Mouse (Mus musculus) small intestine, adult 2 months (tissue): ENCODE data around the gene Kdelr1. TPM values are rescaled to one million over a fixed set of nuclear protein-coding genes. Genes with fewer than 3 reads are reported as not detected.

ENCODE experiments used
- H3K27ac ChIP-seq: fragments of 200-500 bp; 2 replicates; pipeline ENCODE4 v1.5.1; 2012; ENCODE audit warnings: low read depth, low read length, control low read depth, inconsistent platforms; ENCODE audit not compliant: insufficient read depth
- H3K27me3 ChIP-seq: fragments of 200-500 bp; 2 replicates; pipeline ENCODE4 v1.6.1; 2012; ENCODE audit warnings: mild to moderate bottlenecking, moderate library complexity, low read length, inconsistent platforms; ENCODE audit not compliant: control insufficient read depth, insufficient read depth
- H3K36me3 ChIP-seq: fragments of 200-500 bp; 2 replicates; pipeline ENCODE4 v1.6.1; 2012; ENCODE audit warnings: mild to moderate bottlenecking, low read length, control low read depth, inconsistent platforms; ENCODE audit not compliant: control insufficient read depth, insufficient read depth
- H3K4me1 ChIP-seq: fragments of 200-500 bp; 2 replicates; pipeline ENCODE4 v1.6.1; 2012; ENCODE audit warnings: low read length, inconsistent platforms, mixed read lengths; ENCODE audit not compliant: control insufficient read depth, insufficient read depth, insufficient read length
- H3K4me3 ChIP-seq: fragments of 200-500 bp; 2 replicates; pipeline ENCODE4 v1.5.1; 2012; ENCODE audit warnings: low read depth, mild to moderate bottlenecking, control low read depth, inconsistent platforms, low read length, moderate library complexity
- CTCF ChIP-seq: fragments of 200-500 bp; IDR thresholded peaks from 2 replicates; pipeline ENCODE4 v1.5.1; 2012; ENCODE audit warnings: low read depth, mild to moderate bottlenecking, control low read depth, inconsistent platforms, low read length, moderate library complexity, mixed read lengths; ENCODE audit not compliant: insufficient replicate concordance, insufficient read length; ENCODE audit errors: extremely low read depth
- POLR2A ChIP-seq: fragments of 200-500 bp; IDR thresholded peaks from 2 replicates; pipeline ENCODE4 v1.6.1; 2012; ENCODE audit warnings: low read depth, mild to moderate bottlenecking, control low read depth, inconsistent platforms, low read length, moderate library complexity
- WGBS: fragments of 180-500 bp; shearing (Covaris S2); methylation state at CpG from one replicate; pipeline ENCODE4 v1.1.7; 2018; 5-methylcytosine and 5-hydroxymethylcytosine counted together
- polyA plus RNA-seq: library from polyadenylated mRNA; depleted of rRNA; stranded (reverse); fragments of >200 nt; gene quantifications from 2 replicates; pipeline ENCODE4 v1.2.3, GENCODE M21; 2012

Gene Kdelr1
- polyA plus RNA-seq, 1 experiment: 333 TPM

DNA sequence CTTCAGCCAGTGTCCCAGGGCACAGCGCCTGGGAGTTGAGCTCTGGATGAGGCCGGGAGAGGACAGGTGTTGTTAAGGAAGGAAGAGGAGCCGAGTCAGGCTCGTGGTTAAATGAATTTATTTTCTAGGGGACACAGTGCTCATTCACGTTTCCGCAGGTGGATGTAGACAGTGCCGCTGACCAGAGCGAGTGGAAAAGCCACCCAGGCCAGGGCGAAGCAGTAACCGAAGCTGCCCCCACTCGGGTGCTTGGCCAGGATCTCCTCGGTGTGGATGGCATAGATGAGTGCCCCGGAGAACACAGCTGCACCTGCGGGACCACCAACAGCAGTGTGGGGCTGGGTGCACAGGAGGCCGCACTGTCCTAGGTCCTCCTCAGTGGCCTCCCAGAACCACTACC, 45.4 kb downstream of the Kdelr1 start:
- Histone ChIP-seq H3K4me1 (peaks cover 35% of the 10 kb centered on the region), H3K27me3 (no peaks in the 10 kb centered on the region), H3K27ac (peak overlapping the region; percentile 73), H3K36me3 (peaks cover 2% of the 10 kb centered on the region), H3K4me3 (peak overlapping the region; percentile 22; the same call in 1 of the 2 replicates)
- 65% methylated on average over 15 of the region's 15 CpGs for WGBS
- no peak for TF ChIP-seq CTCF
- TF ChIP-seq POLR2A: no peak

DNA sequence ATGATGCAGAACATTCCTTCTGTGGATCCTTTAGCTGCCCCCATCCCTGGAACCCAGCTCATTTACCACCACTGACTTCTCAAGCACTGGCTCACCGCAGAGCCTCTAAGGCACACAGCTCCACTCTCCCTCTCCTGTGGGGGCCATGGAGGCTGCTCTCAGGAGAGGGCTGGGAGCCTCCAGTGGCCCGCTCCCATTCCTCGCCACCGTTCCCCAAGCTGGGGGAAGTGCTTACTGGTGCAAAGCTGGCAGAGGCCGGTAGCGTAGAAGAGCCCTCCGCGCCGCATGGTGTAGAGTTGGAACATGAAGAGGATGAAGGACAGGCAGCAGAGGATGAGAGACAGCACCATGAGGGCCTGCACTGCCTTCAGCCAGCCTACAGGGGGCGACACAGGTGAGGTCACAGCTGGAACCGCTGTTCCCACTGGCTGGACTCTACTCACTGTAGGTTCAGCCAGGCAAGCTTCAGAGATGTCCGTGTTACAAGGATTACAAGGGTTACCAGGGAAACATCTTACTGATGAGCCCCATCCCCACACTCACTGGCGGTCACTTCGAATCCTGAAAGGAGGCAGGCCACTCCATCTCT, 46.6 kb downstream of the Kdelr1 start:
- TF ChIP-seq POLR2A (no peak), CTCF (peak; percentile 53; the same call in 1 of the 2 replicates)
- Histone ChIP-seq H3K36me3 (no peaks in the 10 kb centered on the region), H3K4me1 (peaks cover 38% of the 10 kb centered on the region), H3K27me3 (no peaks in the 10 kb centered on the region), H3K27ac (no peak overlapping the region), H3K4me3 (no peak overlapping the region)
- WGBS: 84% methylated on average over 14 of the region's 14 CpGs

DNA sequence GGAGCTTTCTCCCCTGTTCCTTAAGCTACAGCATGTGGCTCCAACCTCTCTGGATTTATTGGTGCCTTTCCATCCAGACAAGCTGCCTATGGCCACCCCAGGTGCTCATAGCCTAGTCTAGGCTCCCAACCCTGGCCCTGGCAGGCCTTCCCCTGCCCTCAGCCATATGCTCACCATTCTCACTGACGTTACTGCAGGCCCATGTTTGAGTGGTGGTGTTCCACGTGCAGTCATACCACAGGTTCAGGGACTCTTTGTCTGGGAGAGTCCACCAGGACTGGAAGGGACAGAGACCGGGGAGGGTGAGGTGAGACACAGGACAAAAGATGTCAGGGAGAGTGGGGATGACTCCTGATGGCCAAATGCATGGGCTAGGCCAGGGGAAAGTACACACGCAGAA, 47.2 kb downstream of the Kdelr1 start:
- no peaks in the 10 kb centered on the region for H3K27me3 ChIP-seq
- TF ChIP-seq POLR2A (no peak), CTCF (no peak)
- peak overlapping the region; percentile 59 for H3K4me3 ChIP-seq
- H3K4me1 ChIP-seq: peaks cover 43% of the 10 kb centered on the region
- peak overlapping the region; percentile 2; the same call in 1 of the 2 replicates for H3K27ac ChIP-seq
- no peaks in the 10 kb centered on the region for H3K36me3 ChIP-seq
- 76% methylated on average over 4 of the region's 4 CpGs for WGBS

DNA sequence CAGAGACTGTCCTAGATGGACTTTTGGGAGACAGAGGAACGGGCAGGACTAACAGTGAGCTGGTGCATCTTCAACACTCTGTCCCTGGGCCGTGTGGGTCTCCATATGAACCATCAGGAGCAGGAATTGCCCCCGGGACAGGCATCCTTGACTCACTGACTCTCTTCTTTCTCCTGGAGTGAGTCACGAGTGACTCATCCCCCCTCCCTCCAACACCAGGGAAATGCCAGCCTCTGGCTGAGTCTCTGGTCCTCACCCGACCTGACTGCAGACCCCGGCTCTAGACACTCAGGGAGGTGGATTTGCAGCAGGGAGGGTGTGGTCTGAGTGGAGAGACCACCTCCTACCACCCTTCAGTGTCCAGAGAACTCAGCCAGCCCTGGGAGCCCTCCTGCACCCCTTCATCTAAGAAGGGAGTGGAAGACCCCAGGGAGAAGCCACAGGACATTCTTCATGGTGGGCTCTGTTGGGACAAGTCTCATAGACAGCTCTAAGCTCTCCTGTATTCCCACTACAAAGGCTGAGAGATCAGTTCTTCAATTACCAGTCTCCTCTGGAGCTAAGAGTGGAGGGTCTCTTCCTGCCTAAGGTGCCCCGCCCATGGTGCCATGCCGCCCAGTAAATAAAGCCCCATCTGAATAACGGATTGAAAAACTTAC, 48.1 kb downstream of the Kdelr1 start:
- no peaks in the 10 kb centered on the region for H3K27me3 ChIP-seq
- H3K4me3 ChIP-seq: peak overlapping the region; percentile 59
- H3K27ac ChIP-seq: peak overlapping the region; percentile 57
- TF ChIP-seq CTCF: no peak
- no peak for TF ChIP-seq POLR2A
- H3K36me3 ChIP-seq: no peaks in the 10 kb centered on the region
- WGBS: 42% methylated on average over 9 of the region's 9 CpGs
- peaks cover 43% of the 10 kb centered on the region for H3K4me1 ChIP-seq

DNA sequence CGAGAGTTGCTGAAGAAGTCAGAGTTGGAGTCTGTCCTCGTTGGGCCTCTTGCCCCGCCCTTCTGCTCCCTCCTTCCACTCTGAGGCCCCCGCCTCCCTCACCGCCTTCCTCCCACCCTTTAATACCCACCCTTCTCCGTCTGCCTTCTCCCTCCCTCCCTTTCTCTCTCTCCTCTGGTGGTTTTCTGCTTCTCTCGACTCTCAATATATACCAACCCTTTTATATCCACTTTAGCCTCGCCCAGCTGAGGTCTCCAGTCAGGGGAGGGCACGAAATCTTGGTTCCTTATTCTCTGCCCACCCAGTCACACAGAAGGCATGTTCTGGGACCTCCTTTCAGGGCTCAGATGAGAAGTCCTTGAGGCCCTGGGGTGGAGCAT, 48.7 kb downstream of the Kdelr1 start, which contains the start of gene Emp3:
Gene Emp3, minus strand, starts transcription at position 163 of the 380 bp plus-strand sequence.
- peaks cover 38% of the 10 kb centered on the region for H3K4me1 ChIP-seq
- H3K4me3 ChIP-seq: peak within 1 kb of the TSS; percentile 59
- WGBS: 20% methylated on average over 9 of the region's 9 CpGs
- H3K27me3 ChIP-seq: no peaks in the 10 kb centered on the region
- peak within 1 kb of the TSS; percentile 59 for H3K27ac ChIP-seq
- TF ChIP-seq CTCF: no peak
- TF ChIP-seq POLR2A: no peak
- H3K36me3 ChIP-seq: no peaks in the 10 kb centered on the region

DNA sequence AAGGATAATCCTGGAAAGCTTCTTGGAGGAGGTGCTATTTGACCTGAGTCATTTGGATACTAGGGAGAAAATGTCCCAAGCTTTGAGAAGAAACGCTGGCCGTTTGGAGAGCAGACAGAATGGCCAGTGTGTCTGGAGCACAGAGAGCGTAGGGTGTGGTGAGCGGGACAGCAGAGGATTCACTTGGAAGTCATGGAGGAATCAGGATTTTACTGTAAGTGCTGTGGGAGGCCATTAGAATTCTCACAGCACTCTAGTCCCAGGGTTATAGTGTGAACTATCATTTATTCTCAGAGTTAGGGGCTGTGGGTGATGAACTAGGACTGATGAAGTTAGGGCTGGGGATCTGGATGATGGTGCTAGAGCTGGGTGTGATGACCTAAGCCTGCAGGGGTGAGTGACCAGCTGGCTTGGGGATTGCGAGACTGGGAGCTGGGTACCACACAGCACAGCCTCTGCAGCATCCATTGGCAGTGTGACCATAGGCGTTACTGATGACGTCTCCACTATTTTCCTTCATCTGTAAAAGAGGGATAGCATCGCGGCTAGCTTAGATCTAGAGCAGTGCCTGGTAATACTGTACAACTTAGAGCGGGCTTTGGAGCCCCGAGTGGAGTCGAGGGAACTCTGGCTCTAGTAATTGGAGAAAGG, 49.5 kb downstream of the Kdelr1 start:
- TF ChIP-seq CTCF: no peak
- TF ChIP-seq POLR2A: no peak
- H3K27me3 ChIP-seq: no peaks in the 10 kb centered on the region
- no peak overlapping the region for H3K4me3 ChIP-seq
- H3K4me1 ChIP-seq: peaks cover 33% of the 10 kb centered on the region
- WGBS: 80% methylated on average over 12 of the region's 12 CpGs
- peak overlapping the region; percentile 59 for H3K27ac ChIP-seq
- H3K36me3 ChIP-seq: no peaks in the 10 kb centered on the region

DNA sequence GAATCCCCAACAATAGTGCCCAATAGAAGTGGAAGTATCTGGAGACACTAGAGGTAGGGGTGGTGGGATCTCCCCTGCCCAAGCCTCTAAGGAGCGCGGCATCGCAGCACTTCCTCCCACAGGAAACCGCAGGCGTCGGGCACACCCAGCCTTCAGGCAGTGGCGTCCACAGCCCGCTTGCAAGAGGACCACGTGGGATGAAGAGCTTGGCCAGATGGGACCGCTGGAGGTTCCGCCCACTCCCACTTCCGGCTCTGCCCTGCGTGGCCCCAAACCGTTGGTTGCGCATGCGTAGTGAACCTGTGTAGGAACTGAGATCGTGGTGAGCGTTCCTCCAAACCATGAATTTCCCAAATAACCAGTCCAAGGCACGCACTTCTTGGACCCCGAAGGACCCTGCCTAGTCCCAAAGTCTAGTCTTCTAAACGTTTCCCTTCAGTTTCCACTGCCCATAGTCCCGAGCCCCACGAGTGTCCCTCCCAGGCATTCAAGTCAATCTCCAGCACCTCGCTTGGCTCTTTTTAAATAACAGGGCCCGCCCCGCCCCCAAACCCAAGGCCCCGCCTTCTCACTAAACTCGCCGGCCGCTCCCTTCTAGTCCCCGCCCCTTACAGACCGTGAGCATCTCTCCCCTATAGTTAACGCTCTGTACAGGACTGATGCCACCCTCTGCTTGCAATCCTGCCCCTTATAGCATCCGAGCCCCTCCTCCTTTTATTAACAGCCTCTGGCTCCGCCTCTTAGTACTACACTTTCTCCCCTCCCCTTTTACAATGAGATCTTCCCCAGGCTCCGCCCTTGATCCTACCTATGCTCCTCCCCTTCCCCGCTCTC, 50.6 kb downstream of the Kdelr1 start:
- H3K27me3 ChIP-seq: no peaks in the 10 kb centered on the region
- H3K4me3 ChIP-seq: peak overlapping the region; percentile 61
- peak overlapping the region; percentile 84 for H3K27ac ChIP-seq
- under 1% methylated on average over 37 of the region's 37 CpGs for WGBS
- no peaks in the 10 kb centered on the region for H3K36me3 ChIP-seq
- H3K4me1 ChIP-seq: peaks cover 24% of the 10 kb centered on the region
- no peak for TF ChIP-seq CTCF
- TF ChIP-seq POLR2A: peak; percentile 96
